Mouse (Mus musculus) neural tube, embryonic 14.5 days (tissue): ENCODE data around the gene Rap1a. TPM values are rescaled to one million over a fixed set of nuclear protein-coding genes. Genes with fewer than 3 reads are reported as not detected.

Experiments
- ATAC-seq: fragments of 200-750 bp; cut with Nextera tagmentation; 2 replicates; pipeline ENCODE4 v1.8.0; 2017; ENCODE audit warnings: low read depth, mild to moderate bottlenecking, moderate TSS enrichment, moderate library complexity
- H3K27ac ChIP-seq: fragments of 300-500 bp; sonication (generic); 2 replicates; pipeline ENCODE4 v1.5.1; 2014; ENCODE audit warnings: low read depth, mild to moderate bottlenecking, control low read depth, low read length, moderate library complexity, mixed read lengths
- H3K27me3 ChIP-seq: fragments of 300-500 bp; sonication (generic); 2 replicates; pipeline ENCODE4 v1.6.1; 2014; ENCODE audit warnings: low read length; ENCODE audit not compliant: control insufficient read depth, insufficient read depth
- H3K36me3 ChIP-seq: fragments of 300-500 bp; sonication (generic); 2 replicates; pipeline ENCODE4 v1.6.1; 2014; ENCODE audit warnings: low read length, mixed read lengths; ENCODE audit not compliant: control insufficient read depth, insufficient read depth
- H3K4me1 ChIP-seq: fragments of 300-500 bp; sonication (generic); 2 replicates; pipeline ENCODE4 v1.6.1; 2014; ENCODE audit warnings: low read length; ENCODE audit not compliant: control insufficient read depth, insufficient read depth
- H3K4me2 ChIP-seq: fragments of 300-500 bp; sonication (generic); 2 replicates; pipeline ENCODE4 v1.6.1; 2014; ENCODE audit warnings: mild to moderate bottlenecking, low read depth, low read length, control low read depth
- H3K4me3 ChIP-seq: fragments of 300-500 bp; sonication (generic); 2 replicates; pipeline ENCODE4 v1.5.1; 2014; ENCODE audit warnings: low read depth, low read length, control low read depth, mixed read lengths
- H3K9ac ChIP-seq: fragments of 300-500 bp; sonication (generic); replicated peaks from 2 replicates; pipeline ENCODE4 v1.6.1; 2014; ENCODE audit warnings: low read depth, mild to moderate bottlenecking, control low read depth, low read length, mixed read lengths
- H3K9me3 ChIP-seq: fragments of 300-500 bp; sonication (generic); 2 replicates; pipeline ENCODE4 v1.6.1; 2016; ENCODE audit warnings: low read length; ENCODE audit not compliant: control insufficient read depth
- WGBS: fragments of 180-500 bp; shearing (Covaris S2); extraction: QIAGEN DNeasy Blood & Tissue Kit; methylation state at CpG from one replicate; pipeline ENCODE4 v1.1.7; 2014; 5-methylcytosine and 5-hydroxymethylcytosine counted together
- polyA plus RNA-seq: library from polyadenylated mRNA; unstranded; fragments of >200 nt; fragmentation: Nextera tagmentation; extraction: Ambion mirVana; gene quantifications from 2 replicates; pipeline ENCODE4 v1.2.1, GENCODE M21; 2014

The Rap1a gene
- polyA plus RNA-seq, 1 experiment from 2014 or later, result 67.5 TPM

DNA sequence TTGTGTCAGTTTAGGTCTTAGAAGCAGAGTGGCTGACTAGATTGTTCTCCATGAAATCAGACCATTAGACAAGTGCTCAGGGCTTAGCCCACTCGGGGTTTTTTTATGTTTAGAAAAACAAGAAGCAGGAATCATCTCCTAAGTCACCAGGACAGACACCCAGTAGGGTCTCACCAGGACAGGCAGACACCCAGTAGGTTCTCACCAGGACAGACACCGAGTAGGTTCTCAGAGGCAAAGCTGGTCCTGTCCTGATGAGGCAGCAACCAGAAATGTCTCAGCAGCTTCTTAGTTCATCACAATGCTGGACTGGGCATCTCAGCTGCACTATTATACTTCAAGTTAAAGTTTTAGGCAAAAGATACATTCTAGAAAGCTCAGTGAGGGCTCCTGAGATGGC lies 23.6 kb upstream of the Rap1a start:
- Histone ChIP-seq H3K9me3 (no peaks in the 10 kb centered on the region), H3K4me3 (no peak overlapping the region), H3K9ac (no peak overlapping the region), H3K36me3 (no peaks in the 10 kb centered on the region), H3K4me1 (no peaks in the 10 kb centered on the region), H3K4me2 (no peak overlapping the region), H3K27me3 (no peaks in the 10 kb centered on the region), H3K27ac (no peak overlapping the region)
- WGBS, result 66% methylated on average over 2 of the region's 2 CpGs
- no peak for ATAC-seq

DNA sequence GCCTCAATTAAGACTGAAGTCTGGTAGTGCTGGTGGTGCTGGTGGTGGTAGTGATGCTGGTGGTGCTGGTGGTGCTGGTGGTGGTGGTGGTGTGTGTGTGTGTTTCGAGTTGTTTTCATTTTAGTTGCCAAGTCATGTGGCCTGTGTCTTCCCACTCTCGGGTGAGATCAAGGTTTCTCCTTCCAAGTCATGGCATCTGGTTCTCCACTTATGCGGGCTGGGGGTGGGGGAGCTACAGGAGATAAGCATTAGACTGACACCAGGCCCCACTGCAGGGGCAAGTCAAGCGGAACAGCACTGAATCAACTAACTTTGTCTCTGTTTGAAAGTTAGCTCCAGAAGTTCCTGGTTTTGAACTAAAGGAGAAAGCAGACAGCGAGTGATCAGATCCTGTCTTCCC lies 23.0 kb upstream of the Rap1a start:
- no peak for ATAC-seq
- Histone ChIP-seq H3K27ac (no peak overlapping the region), H3K4me2 (no peak overlapping the region), H3K4me3 (no peak overlapping the region), H3K36me3 (no peaks in the 10 kb centered on the region), H3K9ac (no peak overlapping the region), H3K4me1 (no peaks in the 10 kb centered on the region), H3K9me3 (no peaks in the 10 kb centered on the region), H3K27me3 (no peaks in the 10 kb centered on the region)
- 66% methylated on average over 5 of the region's 5 CpGs for WGBS

DNA sequence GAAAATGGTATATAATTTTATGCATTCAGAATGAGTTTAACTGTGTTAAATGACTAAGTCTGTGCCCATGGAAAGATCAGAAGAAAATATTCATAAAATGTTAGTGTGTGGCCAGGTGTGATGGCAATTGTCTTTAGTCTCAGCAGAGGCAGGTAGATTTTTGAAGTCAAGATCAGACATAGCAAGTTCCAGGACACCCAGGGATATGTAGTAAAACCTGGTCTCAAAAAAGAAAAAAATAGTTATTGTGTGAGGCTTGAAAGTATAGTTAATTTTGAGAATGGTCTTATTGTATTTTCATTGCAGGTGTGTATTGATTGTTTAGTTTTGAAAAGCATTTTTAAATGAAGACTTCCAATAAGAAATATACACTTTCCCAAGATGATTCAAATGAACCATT lies 22.5 kb upstream of the Rap1a start:
- H3K36me3 ChIP-seq, result no peaks in the 10 kb centered on the region
- no peak for ATAC-seq
- H3K9ac ChIP-seq, result no peak overlapping the region
- no peaks in the 10 kb centered on the region for H3K9me3 ChIP-seq
- H3K4me3 ChIP-seq, result no peak overlapping the region
- H3K27ac ChIP-seq, result no peak overlapping the region
- no peak overlapping the region for H3K4me2 ChIP-seq
- no peaks in the 10 kb centered on the region for H3K4me1 ChIP-seq
- no peaks in the 10 kb centered on the region for H3K27me3 ChIP-seq

DNA sequence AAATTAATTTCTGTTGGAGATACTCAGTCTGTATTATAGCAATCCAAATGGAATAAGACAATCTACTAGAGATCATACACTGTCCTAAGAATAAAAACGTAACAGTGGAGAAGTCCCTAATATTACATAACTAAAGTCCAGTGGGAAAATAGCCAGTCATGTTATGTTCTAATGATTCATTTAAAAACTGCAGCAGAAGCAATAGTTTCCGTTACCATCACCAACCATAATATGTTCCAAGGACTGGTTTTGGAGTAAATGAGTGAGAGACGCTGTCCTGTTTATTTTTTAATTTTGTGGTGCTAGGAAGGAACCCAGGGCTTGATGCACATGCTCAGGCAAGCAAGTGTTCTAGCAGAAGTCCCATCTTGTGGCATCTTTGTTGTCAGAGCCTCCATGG lies 20.4 kb upstream of the Rap1a start:
- WGBS, result 94% methylated on average over 3 of the region's 3 CpGs
- Histone ChIP-seq H3K9ac (no peak overlapping the region), H3K27ac (no peak overlapping the region), H3K4me1 (no peaks in the 10 kb centered on the region), H3K4me2 (no peak overlapping the region), H3K9me3 (no peaks in the 10 kb centered on the region), H3K4me3 (no peak overlapping the region), H3K27me3 (no peaks in the 10 kb centered on the region), H3K36me3 (no peaks in the 10 kb centered on the region)
- no peak for ATAC-seq

DNA sequence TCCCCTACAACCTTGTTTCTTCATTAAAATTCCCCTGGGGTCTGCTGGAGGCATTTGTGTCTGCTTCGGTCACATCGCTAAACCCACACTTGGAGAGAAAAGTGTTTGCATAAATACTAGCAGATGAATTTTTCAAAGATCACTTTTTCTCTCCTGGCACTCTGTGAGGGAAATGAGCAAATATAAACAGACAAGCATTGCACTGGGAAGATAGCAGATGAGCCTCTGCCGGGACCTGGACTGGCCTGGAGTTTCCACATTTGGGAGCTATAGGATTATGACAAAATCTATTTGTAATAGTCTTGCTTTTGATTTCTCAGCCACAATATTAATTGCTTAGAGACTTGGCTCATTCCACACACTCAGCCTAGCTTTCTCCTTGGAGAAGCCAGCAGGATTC lies 19.1 kb upstream of the Rap1a start:
- no peak for ATAC-seq
- Histone ChIP-seq H3K9ac (no peak overlapping the region), H3K4me2 (no peak overlapping the region), H3K9me3 (no peaks in the 10 kb centered on the region), H3K36me3 (no peaks in the 10 kb centered on the region), H3K27me3 (no peaks in the 10 kb centered on the region), H3K27ac (no peak overlapping the region), H3K4me3 (no peak overlapping the region), H3K4me1 (no peaks in the 10 kb centered on the region)
- 87% methylated on average over 3 of the region's 3 CpGs for WGBS

DNA sequence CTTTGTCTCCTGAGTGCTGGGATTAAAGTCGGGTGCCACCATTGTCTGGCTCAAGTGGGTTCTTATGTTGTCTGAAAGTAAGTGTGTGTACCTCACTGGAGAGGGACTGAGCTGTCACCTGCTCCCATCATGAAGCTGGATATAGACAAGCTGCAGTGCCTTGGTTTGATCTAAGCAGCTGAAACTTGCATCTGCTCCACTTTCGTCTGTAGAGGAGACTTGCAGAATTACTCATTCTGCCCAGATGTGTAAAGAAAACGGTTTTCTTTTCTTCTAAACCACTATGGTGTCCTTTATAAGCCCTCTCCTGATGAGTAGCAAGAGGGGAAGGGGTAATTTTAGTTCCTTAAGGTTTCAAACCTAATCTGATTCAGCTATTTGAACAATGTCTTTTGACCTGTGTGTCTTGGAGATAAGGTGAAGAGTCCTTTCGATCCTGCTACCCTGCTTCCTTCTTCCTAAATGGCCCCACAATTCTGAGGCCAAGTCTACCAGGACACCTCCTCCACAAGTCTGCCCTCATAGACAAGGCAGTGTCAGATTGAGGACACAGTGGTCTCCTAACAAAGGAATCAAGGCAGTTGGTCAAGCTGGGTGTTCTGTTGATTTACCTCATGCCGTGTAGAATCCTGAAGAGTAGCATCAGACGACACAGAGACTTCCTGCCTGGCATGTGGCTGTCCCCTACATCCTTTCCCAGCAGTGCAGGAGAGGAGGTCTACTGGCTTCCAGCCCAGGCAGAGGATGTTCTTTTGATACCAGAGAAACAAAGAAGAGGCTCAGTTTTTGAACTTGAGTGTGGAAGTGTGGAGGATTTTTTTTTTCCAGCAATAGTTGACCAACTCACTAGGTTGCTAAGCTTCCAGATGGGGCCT lies 17.2 kb upstream of the Rap1a start:
- Histone ChIP-seq H3K4me2 (no peak overlapping the region), H3K4me1 (no peaks in the 10 kb centered on the region), H3K36me3 (no peaks in the 10 kb centered on the region), H3K27ac (no peak overlapping the region), H3K27me3 (no peaks in the 10 kb centered on the region), H3K9me3 (no peaks in the 10 kb centered on the region), H3K9ac (no peak overlapping the region), H3K4me3 (no peak overlapping the region)
- ATAC-seq, result no peak
- WGBS, result 66% methylated on average over 6 of the region's 6 CpGs

DNA sequence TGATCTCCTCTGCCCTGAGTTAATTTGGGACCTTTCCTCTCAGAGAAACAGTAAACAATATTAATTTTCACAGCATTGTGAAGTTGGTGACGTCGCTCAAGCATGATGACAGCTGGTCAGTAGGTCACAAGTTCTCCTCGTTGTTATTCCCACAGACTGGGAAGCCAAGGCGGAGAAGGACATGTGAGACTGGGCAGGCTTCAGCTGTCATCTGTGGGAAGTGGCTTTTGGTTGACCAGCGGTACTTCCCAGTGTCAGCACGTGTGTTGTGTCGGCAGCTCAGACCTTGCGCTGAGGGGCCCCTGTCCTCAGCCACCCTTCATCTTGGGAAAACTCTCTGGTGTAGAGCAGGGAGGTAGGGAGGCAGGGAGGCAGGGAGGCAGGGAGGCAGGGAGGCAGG lies 15.0 kb upstream of the Rap1a start:
- no peak overlapping the region for H3K4me3 ChIP-seq
- WGBS, result 86% methylated on average over 8 of the region's 8 CpGs
- H3K27ac ChIP-seq, result no peak overlapping the region
- ATAC-seq, result no peak
- H3K4me1 ChIP-seq, result no peaks in the 10 kb centered on the region
- H3K9me3 ChIP-seq, result no peaks in the 10 kb centered on the region
- no peaks in the 10 kb centered on the region for H3K27me3 ChIP-seq
- H3K4me2 ChIP-seq, result no peak overlapping the region
- no peaks in the 10 kb centered on the region for H3K36me3 ChIP-seq
- H3K9ac ChIP-seq, result no peak overlapping the region

DNA sequence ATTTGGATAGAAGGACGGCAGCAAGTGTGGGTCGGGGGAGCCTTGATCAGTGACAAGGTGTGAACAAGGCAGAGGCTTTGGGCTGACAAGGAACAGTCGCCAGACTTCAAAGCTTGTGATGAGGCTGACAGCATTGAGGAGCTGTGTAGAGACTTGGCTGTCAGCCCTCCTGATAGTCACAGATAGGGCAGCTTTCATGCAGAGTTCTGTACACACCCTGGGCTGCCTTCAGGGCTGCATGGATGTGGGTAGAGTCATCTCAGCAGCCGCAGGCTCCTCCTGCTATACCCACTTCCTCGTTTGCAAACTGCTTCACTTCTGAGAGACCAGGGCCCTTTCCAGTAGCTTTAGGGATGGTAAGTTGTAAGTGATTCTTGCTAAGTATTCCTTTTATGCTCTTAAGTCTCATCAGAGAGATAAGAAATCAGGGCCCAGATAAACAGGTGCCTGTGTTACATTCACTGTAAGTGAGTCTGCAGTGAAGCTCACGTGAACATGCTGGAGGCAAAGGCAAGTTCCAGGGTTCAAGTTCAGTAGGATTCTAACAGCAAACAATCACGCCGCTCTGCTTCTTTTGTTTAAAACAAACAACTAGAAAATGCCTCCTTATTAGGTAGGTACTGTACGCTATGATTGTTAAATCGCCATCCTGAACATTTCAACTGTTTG lies 14.2 kb upstream of the Rap1a start:
- Histone ChIP-seq H3K4me3 (no peak overlapping the region), H3K9ac (no peak overlapping the region), H3K36me3 (no peaks in the 10 kb centered on the region), H3K27me3 (no peaks in the 10 kb centered on the region), H3K9me3 (no peaks in the 10 kb centered on the region), H3K27ac (no peak overlapping the region), H3K4me1 (no peaks in the 10 kb centered on the region), H3K4me2 (no peak overlapping the region)
- WGBS, result 86% methylated on average over 10 of the region's 10 CpGs
- no peak for ATAC-seq

DNA sequence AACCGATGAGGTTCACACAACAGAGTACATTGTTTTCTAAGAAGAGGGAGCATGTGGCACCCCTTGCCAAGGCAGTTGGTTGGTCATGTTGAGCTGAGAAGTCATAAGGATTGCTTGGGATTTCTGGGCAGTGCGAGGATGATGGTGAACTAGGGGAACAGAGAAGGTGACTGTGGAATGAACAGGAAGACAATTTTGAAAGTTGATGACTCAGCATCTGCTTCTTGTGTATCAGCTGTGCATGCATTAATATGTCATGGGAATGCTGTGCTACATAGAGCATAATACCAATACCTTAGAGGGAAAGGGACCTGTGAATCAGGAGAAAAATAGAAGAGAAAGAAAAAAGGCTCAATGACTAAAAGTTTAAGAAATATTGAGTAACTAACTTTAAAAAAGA lies 10.0 kb upstream of the Rap1a start:
- ATAC-seq, result no peak
- no peaks in the 10 kb centered on the region for H3K9me3 ChIP-seq

More for the DNA sequence above, 10.0 kb upstream of the Rap1a start:
- no peak overlapping the region for H3K4me2 ChIP-seq
- no peak overlapping the region for H3K4me3 ChIP-seq
- no peaks in the 10 kb centered on the region for H3K36me3 ChIP-seq
- H3K4me1 ChIP-seq, result no peaks in the 10 kb centered on the region
- H3K27me3 ChIP-seq, result no peaks in the 10 kb centered on the region
- no peak overlapping the region for H3K9ac ChIP-seq
- no peak overlapping the region for H3K27ac ChIP-seq
- WGBS, result 92% methylated on average over 2 of the region's 2 CpGs
